7 mouse cellular contexts compared by ENCODE assay signal in genomic region chr2:156839319-156840191, GRCm38 (mm10). TPM values are rescaled to one million over a fixed set of nuclear protein-coding genes. Genes with fewer than 3 reads are reported as not detected.
DNase-seq lines count a peak whose midpoint lies in the region; ATAC-seq lines count a peak whose summit lies in the region.

Tgif2 (plus strand) TSS chr2:156840007.

- no peaks in the 10 kb centered on the region; the same call in 1 of the 2 replicates for H3K4me1 ChIP-seq in brown adipose tissue, adult 24 weeks (ENCODE audit: control insufficient read depth, insufficient read depth, insufficient read length, low read length)
- H3K4me1 ChIP-seq in lung, embryonic 15.5 days, result peaks cover 53% of the 10 kb centered on the region

- WGBS in lung, embryonic 15.5 days, result 2% methylated on average over 49 of the region's 61 CpGs

- H3K4me2 ChIP-seq in lung, embryonic 15.5 days, result peak within 1 kb of the TSS; percentile 73

- peak within 1 kb of the TSS; percentile 90 for H3K9ac ChIP-seq in lung, embryonic 15.5 days

- H3K4me3 ChIP-seq in brown adipose tissue, adult 24 weeks (ENCODE audit: insufficient read depth, low read depth, low read length), result peak within 1 kb of the TSS; percentile 57
- H3K4me3 ChIP-seq in lung, embryonic 15.5 days, result peak within 1 kb of the TSS; percentile 95

- H3K27ac ChIP-seq in brown adipose tissue, adult 24 weeks (replicated peaks; ENCODE audit: low read depth, low read length), result no peak within 1 kb of the TSS
- peak within 1 kb of the TSS; percentile 97 for H3K27ac ChIP-seq in lung, embryonic 15.5 days

- H3K9me3 ChIP-seq in lung, embryonic 15.5 days, result no peaks in the 10 kb centered on the region

- no peaks in the 10 kb centered on the region for H3K27me3 ChIP-seq in lung, embryonic 15.5 days

- H3K36me3 ChIP-seq in lung, embryonic 15.5 days, result peaks cover 20% of the 10 kb centered on the region

- ATAC-seq in lung, embryonic 15.5 days (ENCODE audit: borderline replicate concordance, extremely low read depth, low FRiP score, low TSS enrichment), result peak; percentile 87

- DNase-seq in Muller cell, postnatal 12 days (ENCODE audit: inconsistent ontology term), result peak; percentile 98
- peak; percentile 52 to 58 for DNase-seq in heart, adult 18-20 months
- peak; percentile 54 for DNase-seq in kidney, adult 11 months
- DNase-seq in ovary, adult 18-20 months (ENCODE audit: low spot score), result peak; percentile 75
- DNase-seq in urinary bladder, postnatal 25 days (ENCODE audit: low spot score), result peak; percentile 55

RNA-seq across cellular contexts. Expression of gene Tgif2, which starts in this region (rescaled TPM):
- polyA plus RNA-seq in brown adipose tissue, adult 24 weeks (2012; ENCODE audit: insufficient read depth, insufficient read length, missing spikeins), result not detected in 2 replicates
- under 1 TPM; 0.37 to 0.44 TPM for total RNA-seq in heart, adult 18-20 months (2021)
- polyA plus RNA-seq in lung, embryonic 15.5 days (2015; fragmentation: Nextera tagmentation; extraction: Ambion mirVana), result 55.7 and 56.1 TPM in 2 replicates

Comparison
In these comparisons a context has a peak if more than half of its experiments do, and no peak if none do; other contexts are left out.
1. RNA of gene Tgif2 (polyA plus RNA-seq): 55.7 to 56.1 TPM in lung, embryonic 15.5 days; not detected in brown adipose tissue, adult 24 weeks; every median in the first group is over 10 times any median in the second.
2. Peak in DNase-seq in heart, adult 18-20 months; RNA of the gene not detected or under 1 TPM.
3. Peak in every context shown above with its lines, with median percentiles within 50 percentile points of each other: DNase-seq.